Mouse (Mus musculus): ENCODE results near the gene Olfr484. TPM values are rescaled to one million over a fixed set of nuclear protein-coding genes. Genes with fewer than 3 reads are reported as not detected.
"Not testable (repeated sequence)": the region's sequence is repeated elsewhere in the genome, so short reads cannot be mapped to it uniquely, and the experiment has no call there.

The Olfr484 gene
- polyA plus RNA-seq (2012; rRNA removed): not detected in 2 replicates

GRCm38 (mm10) chr7:108127349-108127748 lies at the start of gene Olfr484:
Olfr484 (minus strand) TSS chr7:108127449.
- no peaks in the 10 kb centered on the region for H3K27me3 ChIP-seq (ENCODE audit: control insufficient read depth, insufficient read depth, low read length)
- H3K4me1 ChIP-seq (ENCODE audit: control insufficient read depth, insufficient read depth, low read length): no peaks in the 10 kb centered on the region
- TF ChIP-seq CTCF (IDR thresholded peaks at IDR 0.05; ENCODE audit: borderline replicate concordance, insufficient read depth, low read depth, low read length) (no peak), POLR2A (IDR thresholded peaks at IDR 0.05; ENCODE audit: borderline replicate concordance, insufficient read depth, low read length) (no peak)
- no peak within 1 kb of the TSS for H3K4me3 ChIP-seq (replicated peaks; ENCODE audit: insufficient read depth, low read depth, low read length)
- no peak within 1 kb of the TSS for H3K27ac ChIP-seq (ENCODE audit: insufficient read depth, low read length)
- no peak for DNase-seq

- not testable (repeated sequence) for H3K27me3 ChIP-seq (ENCODE audit: control insufficient read depth, insufficient read depth, low read length); DNase-seq; H3K4me3 ChIP-seq (replicated peaks; ENCODE audit: insufficient read depth, low read depth, low read length); H3K27ac ChIP-seq (ENCODE audit: insufficient read depth, low read length); H3K4me1 ChIP-seq (ENCODE audit: control insufficient read depth, insufficient read depth, low read length)
- WGBS: 88% methylated on average over 1 of the region's 1 CpGs
Observed at GRCm38 (mm10) chr7:108172642-108173041, 45.4 kb upstream of the Olfr484 start, which contains the start of gene Olfr486. Olfr486 (minus strand) TSS chr7:108172742.

GRCm38 (mm10) chr7:108159771-108160170 lies 32.5 kb upstream of the Olfr484 start, which contains the start of gene Olfr485:
Olfr485 (minus strand) TSS chr7:108159871.
- no peaks in the 10 kb centered on the region; the same call in 1 of the 2 replicates for H3K27me3 ChIP-seq (ENCODE audit: control insufficient read depth, insufficient read depth, low read length)
- no peaks in the 10 kb centered on the region for H3K4me1 ChIP-seq (ENCODE audit: control insufficient read depth, insufficient read depth, low read length)
- H3K27ac ChIP-seq (ENCODE audit: insufficient read depth, low read length): no peak within 1 kb of the TSS
- H3K4me3 ChIP-seq (replicated peaks; ENCODE audit: insufficient read depth, low read depth, low read length): no peak within 1 kb of the TSS
- TF ChIP-seq POLR2A (IDR thresholded peaks at IDR 0.05; ENCODE audit: borderline replicate concordance, insufficient read depth, low read length) (no peak), CTCF (IDR thresholded peaks at IDR 0.05; ENCODE audit: borderline replicate concordance, insufficient read depth, low read depth, low read length) (no peak)
- no peak for DNase-seq

- H3K4me1 ChIP-seq (ENCODE audit: control insufficient read depth, insufficient read depth, low read length): no peaks in the 10 kb centered on the region
- TF ChIP-seq CTCF (IDR thresholded peaks at IDR 0.05; ENCODE audit: borderline replicate concordance, insufficient read depth, low read depth, low read length) (no peak), POLR2A (IDR thresholded peaks at IDR 0.05; ENCODE audit: borderline replicate concordance, insufficient read depth, low read length) (no peak)
- H3K27me3 ChIP-seq (ENCODE audit: control insufficient read depth, insufficient read depth, low read length): no peaks in the 10 kb centered on the region
- H3K4me3 ChIP-seq (replicated peaks; ENCODE audit: insufficient read depth, low read depth, low read length): no peak overlapping the region
- no peak for DNase-seq
- H3K27ac ChIP-seq (ENCODE audit: insufficient read depth, low read length): no peak overlapping the region
- 51% methylated on average over 1 of the region's 1 CpGs for WGBS
Observed at GRCm38 (mm10) chr7:108121416-108121815, 5.8 kb downstream of the Olfr484 start.

- no peak overlapping the region for H3K4me3 ChIP-seq (replicated peaks; ENCODE audit: insufficient read depth, low read depth, low read length)
- WGBS: 17% methylated on average over 1 of the region's 1 CpGs
- no peak for DNase-seq
- no peak overlapping the region for H3K27ac ChIP-seq (ENCODE audit: insufficient read depth, low read length)
- no peaks in the 10 kb centered on the region for H3K27me3 ChIP-seq (ENCODE audit: control insufficient read depth, insufficient read depth, low read length)
- TF ChIP-seq CTCF (IDR thresholded peaks at IDR 0.05; ENCODE audit: borderline replicate concordance, insufficient read depth, low read depth, low read length) (no peak), POLR2A (IDR thresholded peaks at IDR 0.05; ENCODE audit: borderline replicate concordance, insufficient read depth, low read length) (no peak)
- no peaks in the 10 kb centered on the region for H3K4me1 ChIP-seq (ENCODE audit: control insufficient read depth, insufficient read depth, low read length)
Observed at GRCm38 (mm10) chr7:108120681-108121080, 6.6 kb downstream of the Olfr484 start.

- H3K4me3 ChIP-seq (replicated peaks; ENCODE audit: insufficient read depth, low read depth, low read length): no peak within 1 kb of the TSS
- H3K27ac ChIP-seq (ENCODE audit: insufficient read depth, low read length): no peak within 1 kb of the TSS
- WGBS: 84% methylated on average over 1 of the region's 1 CpGs
- no peaks in the 10 kb centered on the region for H3K27me3 ChIP-seq (ENCODE audit: control insufficient read depth, insufficient read depth, low read length)
- no peaks in the 10 kb centered on the region for H3K4me1 ChIP-seq (ENCODE audit: control insufficient read depth, insufficient read depth, low read length)
- no peak for DNase-seq
- no peak for TF ChIP-seq CTCF (IDR thresholded peaks at IDR 0.05; ENCODE audit: borderline replicate concordance, insufficient read depth, low read depth, low read length)
- no peak for TF ChIP-seq POLR2A (IDR thresholded peaks at IDR 0.05; ENCODE audit: borderline replicate concordance, insufficient read depth, low read length)
Observed at GRCm38 (mm10) chr7:108100549-108100948, 26.7 kb downstream of the Olfr484 start, which contains the start of gene Olfr483. Olfr483 (plus strand) TSS chr7:108100849.

- H3K4me3 ChIP-seq (replicated peaks; ENCODE audit: insufficient read depth, low read depth, low read length): no peak within 1 kb of the TSS
- H3K4me1 ChIP-seq (ENCODE audit: control insufficient read depth, insufficient read depth, low read length): no peaks in the 10 kb centered on the region
- no peaks in the 10 kb centered on the region for H3K27me3 ChIP-seq (ENCODE audit: control insufficient read depth, insufficient read depth, low read length)
- 83% methylated on average over 1 of the region's 1 CpGs for WGBS
- no peak within 1 kb of the TSS for H3K27ac ChIP-seq (ENCODE audit: insufficient read depth, low read length)
- DNase-seq: no peak
- TF ChIP-seq POLR2A (IDR thresholded peaks at IDR 0.05; ENCODE audit: borderline replicate concordance, insufficient read depth, low read length) (no peak), CTCF (IDR thresholded peaks at IDR 0.05; ENCODE audit: borderline replicate concordance, insufficient read depth, low read depth, low read length) (no peak)
Observed at GRCm38 (mm10) chr7:108097486-108097885, 29.8 kb downstream of the Olfr484 start, which contains the start of gene Olfr482. Olfr482 (minus strand) TSS chr7:108097586.

- TF ChIP-seq POLR2A (IDR thresholded peaks at IDR 0.05; ENCODE audit: borderline replicate concordance, insufficient read depth, low read length) (no peak), CTCF (IDR thresholded peaks at IDR 0.05; ENCODE audit: borderline replicate concordance, insufficient read depth, low read depth, low read length) (no peak)
- no peak for DNase-seq
- Histone ChIP-seq H3K4me1 (ENCODE audit: control insufficient read depth, insufficient read depth, low read length) (no peaks in the 10 kb centered on the region), H3K4me3 (replicated peaks; ENCODE audit: insufficient read depth, low read depth, low read length) (no peak within 1 kb of the TSS), H3K27ac (ENCODE audit: insufficient read depth, low read length) (no peak within 1 kb of the TSS), H3K27me3 (ENCODE audit: control insufficient read depth, insufficient read depth, low read length) (no peaks in the 10 kb centered on the region)
Observed at GRCm38 (mm10) chr7:108079555-108079954, 47.7 kb downstream of the Olfr484 start, which contains the start of gene Olfr481. Olfr481 (plus strand) TSS chr7:108079855.

Other genes with a start within 250 kb of the Olfr484 start
- gene Olfr472, start 229.5 kb downstream of the Olfr484 start, polyA plus RNA-seq (2012; rRNA removed): not detected in 2 replicates
- gene Olfr473, start 197.0 kb downstream of the Olfr484 start, polyA plus RNA-seq (2012; rRNA removed): not detected in 2 replicates
- gene Olfr474, start 172.8 kb downstream of the Olfr484 start, polyA plus RNA-seq (2012; rRNA removed): not detected in 2 replicates
- gene Olfr476, start 162.6 kb downstream of the Olfr484 start, polyA plus RNA-seq (2012; rRNA removed): not detected in 2 replicates
- not detected in 2 replicates for gene Olfr477, start 140.8 kb downstream of the Olfr484 start, polyA plus RNA-seq (2012; rRNA removed)
- not detected in 2 replicates for gene Olfr478, start 93.5 kb downstream of the Olfr484 start, polyA plus RNA-seq (2012; rRNA removed)
- gene Olfr479, start 76.8 kb downstream of the Olfr484 start, polyA plus RNA-seq (2012; rRNA removed): not detected in 2 replicates
- not detected in 2 replicates for gene Olfr480, start 60.1 kb downstream of the Olfr484 start, polyA plus RNA-seq (2012; rRNA removed)
- not detected in 2 replicates for gene Olfr481, start 47.6 kb downstream of the Olfr484 start, polyA plus RNA-seq (2012; rRNA removed)
- not detected in 2 replicates for gene Olfr482, start 29.9 kb downstream of the Olfr484 start, polyA plus RNA-seq (2012; rRNA removed)
- not detected in 2 replicates for gene Olfr483, start 26.6 kb downstream of the Olfr484 start, polyA plus RNA-seq (2012; rRNA removed)
- not detected in 2 replicates for gene Olfr485, start 32.4 kb upstream of the Olfr484 start, polyA plus RNA-seq (2012; rRNA removed)
- not detected in 2 replicates for gene Olfr486, start 45.3 kb upstream of the Olfr484 start, polyA plus RNA-seq (2012; rRNA removed)
- gene Olfr487, start 87.2 kb upstream of the Olfr484 start, polyA plus RNA-seq (2012; rRNA removed): not detected in 2 replicates
- not detected in 2 replicates for gene Olfr488, start 130.9 kb upstream of the Olfr484 start, polyA plus RNA-seq (2012; rRNA removed)
- gene Olfr490, start 161.5 kb upstream of the Olfr484 start, polyA plus RNA-seq (2012; rRNA removed): not detected in 2 replicates
- not detected in 2 replicates for gene Olfr491, start 186.0 kb upstream of the Olfr484 start, polyA plus RNA-seq (2012; rRNA removed)
- gene Olfr492, start 196.2 kb upstream of the Olfr484 start, polyA plus RNA-seq (2012; rRNA removed): not detected in 2 replicates
- not detected in 2 replicates for gene Olfr493, start 219.5 kb upstream of the Olfr484 start, polyA plus RNA-seq (2012; rRNA removed)
- not detected in 2 replicates for gene Olfr494, start 237.9 kb upstream of the Olfr484 start, polyA plus RNA-seq (2012; rRNA removed)